ENCODE assay signal across 29 mouse cellular contexts in the genomic region with DNA sequence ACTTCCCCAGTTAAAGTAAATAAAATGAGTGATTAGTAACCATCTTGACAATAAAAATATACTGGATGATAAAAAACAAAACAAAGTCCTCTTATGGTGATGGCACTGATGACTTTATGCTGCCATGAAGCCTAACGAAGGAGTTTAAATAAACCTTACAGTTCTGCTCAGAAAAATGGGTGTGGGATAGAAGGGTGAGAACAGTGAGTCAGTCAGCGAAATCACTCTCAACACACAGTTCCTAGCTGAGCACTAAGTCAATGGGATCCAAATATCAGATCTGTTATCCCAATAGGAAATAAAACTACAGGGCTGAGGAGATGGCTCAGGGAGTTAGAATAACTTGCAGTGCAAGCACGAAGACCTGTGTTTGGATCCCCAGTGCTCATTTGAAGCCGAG.
"Had no signal": no experiment of that assay in that cellular context is flagged by ENCODE, and none has a peak within 500 bp of the region (broad histone marks: within the 10 kb centered on the region; RNA-seq: fewer than 3 reads in every experiment).

No protein-coding gene starts in this region.

- H3K27ac ChIP-seq: limb, embryonic 10.5 days; limb, embryonic 12.5 days; limb, embryonic 13.5 days; limb, embryonic 15.5 days; liver, embryonic 12.5 days; liver, embryonic 13.5 days; liver, embryonic 14.5 days; liver, embryonic 15.5 days; lung, embryonic 15.5 days; macrophage; midbrain, embryonic 10.5 days; midbrain, embryonic 12.5 days; midbrain, embryonic 13.5 days; midbrain, embryonic 15.5 days had no signal

- H3K4me3 ChIP-seq: limb, embryonic 10.5 days; limb, embryonic 12.5 days; limb, embryonic 13.5 days; limb, embryonic 15.5 days; liver, embryonic 12.5 days; liver, embryonic 13.5 days; liver, embryonic 15.5 days; lung, embryonic 15.5 days; megakaryocyte, embryonic 14.5 days; midbrain, embryonic 10.5 days; midbrain, embryonic 12.5 days; midbrain, embryonic 13.5 days; midbrain, embryonic 15.5 days; myocyte had no signal

- ATAC-seq: liver, embryonic 12.5 days; liver, postnatal 0 days; lung, postnatal 0 days; midbrain, embryonic 13.5 days; midbrain, embryonic 15.5 days; midbrain, embryonic 16.5 days had no signal

- H3K4me1 ChIP-seq: limb, embryonic 10.5 days; limb, embryonic 12.5 days; limb, embryonic 13.5 days; limb, embryonic 15.5 days; liver, embryonic 12.5 days; liver, embryonic 13.5 days; liver, embryonic 15.5 days; lung, embryonic 15.5 days; megakaryocyte, embryonic 14.5 days; midbrain, embryonic 10.5 days; midbrain, embryonic 12.5 days; midbrain, embryonic 13.5 days; midbrain, embryonic 15.5 days had no signal

- DNase-seq: left cerebral cortex, postnatal 4 days; liver; liver, embryonic 13.5 days; liver, postnatal 0 days; lung, adult 18-20 months; lung, adult 2 months; lung, embryonic 14.5 days; lung, postnatal 10 days; lung, postnatal 14 days; lung, postnatal 36 days; lung, postnatal 4 days; midbrain, embryonic 14.5 days had no signal
